Mouse (Mus musculus) neural tube, embryonic 11.5 days (tissue): ENCODE measurements around the gene Uqcrq. TPM values are rescaled to one million over a fixed set of nuclear protein-coding genes. Genes with fewer than 3 reads are reported as not detected.

Experiments used
- ATAC-seq: fragments of 200-750 bp; cut with Nextera tagmentation; 2 replicates; pipeline ENCODE4 v1.8.0; 2017; ENCODE audit warnings: moderate number of reproducible peaks, mild to moderate bottlenecking, moderate TSS enrichment, moderate library complexity; ENCODE audit not compliant: insufficient read depth, low FRiP score, low TSS enrichment
- DNase-seq: peaks from one replicate; pipeline ENCODE4 v3.0.0-alpha.2; 2015; ENCODE audit warnings: low spot score
- H3K27ac ChIP-seq: fragments of 300-500 bp; sonication (generic); 2 replicates; pipeline ENCODE4 v1.5.1; 2014; ENCODE audit warnings: low read depth, mild to moderate bottlenecking, low read length
- H3K27me3 ChIP-seq: fragments of 300-500 bp; sonication (generic); 2 replicates; pipeline ENCODE4 v1.6.1; 2014; ENCODE audit warnings: mild to moderate bottlenecking, low read length, mixed read lengths; ENCODE audit not compliant: control insufficient read depth, insufficient read depth
- H3K36me3 ChIP-seq: fragments of 300-500 bp; sonication (generic); 2 replicates; pipeline ENCODE4 v1.6.1; 2014; ENCODE audit warnings: mild to moderate bottlenecking, low read length, moderate library complexity, mixed read lengths; ENCODE audit not compliant: control insufficient read depth, insufficient read depth
- H3K4me1 ChIP-seq: fragments of 300-500 bp; sonication (generic); 2 replicates; pipeline ENCODE4 v1.6.1; 2014; ENCODE audit warnings: low read length, mixed read lengths; ENCODE audit not compliant: control insufficient read depth, insufficient read depth
- H3K4me2 ChIP-seq: fragments of 300-500 bp; sonication (generic); 2 replicates; pipeline ENCODE4 v1.6.1; 2014; ENCODE audit warnings: low read depth, mild to moderate bottlenecking, moderate library complexity
- H3K4me3 ChIP-seq: fragments of 300-500 bp; sonication (generic); 2 replicates; pipeline ENCODE4 v1.5.1; 2014; ENCODE audit warnings: low read depth, low read length
- H3K9ac ChIP-seq: fragments of 300-500 bp; sonication (generic); 2 replicates; pipeline ENCODE4 v1.6.1; 2014; ENCODE audit warnings: mild to moderate bottlenecking, low read length
- H3K9me3 ChIP-seq: fragments of 300-500 bp; sonication (generic); 2 replicates; pipeline ENCODE4 v1.6.1; 2016; ENCODE audit warnings: low read length; ENCODE audit not compliant: control insufficient read depth
- WGBS: fragments of 180-500 bp; shearing (Covaris S2); extraction: QIAGEN DNeasy Blood & Tissue Kit; methylation state at CpG from one replicate; pipeline ENCODE4 v1.1.7; 2014; 5-methylcytosine and 5-hydroxymethylcytosine counted together
- polyA plus RNA-seq: library from polyadenylated mRNA; unstranded; fragments of >200 nt; fragmentation: Nextera tagmentation; extraction: Ambion mirVana; gene quantifications from 2 replicates; pipeline ENCODE4 v1.2.1, GENCODE M21; 2014

The Uqcrq gene
- polyA plus RNA-seq, 1 experiment from 2014 or later, result 559 TPM

DNA sequence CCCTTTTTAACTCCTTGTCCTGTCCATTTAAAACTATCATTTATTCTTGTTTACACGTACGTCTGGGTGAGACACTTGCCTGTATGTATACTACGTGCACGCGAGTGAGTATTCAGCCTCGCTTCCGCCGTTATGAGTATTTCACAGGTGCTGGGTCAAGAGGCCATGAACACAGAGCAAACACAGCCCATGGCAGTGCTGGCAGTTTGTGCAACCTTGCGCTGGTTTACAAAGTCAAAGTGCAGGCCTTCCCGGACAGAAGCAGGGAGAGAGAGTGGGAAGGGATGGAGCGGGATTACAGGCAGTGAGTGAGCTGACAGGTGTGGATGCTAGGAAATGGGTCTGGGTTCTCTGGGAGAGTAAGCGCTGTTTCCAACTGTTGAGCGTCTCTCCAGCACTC, 15.6 kb upstream of the Uqcrq start:
- ATAC-seq (no peak), DNase-seq (no peak)
- Histone ChIP-seq H3K27ac (no peak overlapping the region), H3K4me1 (no peaks in the 10 kb centered on the region), H3K4me2 (no peak overlapping the region), H3K27me3 (no peaks in the 10 kb centered on the region), H3K9ac (no peak overlapping the region), H3K9me3 (no peaks in the 10 kb centered on the region), H3K4me3 (no peak overlapping the region), H3K36me3 (no peaks in the 10 kb centered on the region)
- WGBS, result 88% methylated on average over 13 of the region's 13 CpGs

DNA sequence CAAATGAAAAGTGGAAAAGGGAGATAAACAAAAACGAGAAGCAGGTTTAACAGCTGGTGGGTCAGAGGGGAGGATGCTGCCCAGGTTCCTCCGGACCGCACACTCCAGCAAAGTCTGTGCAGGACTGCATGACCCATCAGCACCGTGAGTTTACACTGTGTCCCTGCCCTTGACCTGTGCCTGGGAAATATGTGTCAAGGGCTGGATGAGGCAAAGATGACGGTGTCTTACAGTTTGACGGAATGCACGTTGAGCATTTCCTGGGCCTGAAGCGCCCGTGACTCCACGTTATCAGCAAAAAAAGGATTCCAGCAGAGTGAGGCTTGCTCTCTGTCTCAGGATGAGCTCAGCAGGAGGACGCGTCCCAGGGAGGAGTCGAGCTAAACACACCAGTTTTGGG, 14.9 kb upstream of the Uqcrq start:
- no peak overlapping the region for H3K27ac ChIP-seq
- 67% methylated on average over 13 of the region's 13 CpGs for WGBS

DNA sequence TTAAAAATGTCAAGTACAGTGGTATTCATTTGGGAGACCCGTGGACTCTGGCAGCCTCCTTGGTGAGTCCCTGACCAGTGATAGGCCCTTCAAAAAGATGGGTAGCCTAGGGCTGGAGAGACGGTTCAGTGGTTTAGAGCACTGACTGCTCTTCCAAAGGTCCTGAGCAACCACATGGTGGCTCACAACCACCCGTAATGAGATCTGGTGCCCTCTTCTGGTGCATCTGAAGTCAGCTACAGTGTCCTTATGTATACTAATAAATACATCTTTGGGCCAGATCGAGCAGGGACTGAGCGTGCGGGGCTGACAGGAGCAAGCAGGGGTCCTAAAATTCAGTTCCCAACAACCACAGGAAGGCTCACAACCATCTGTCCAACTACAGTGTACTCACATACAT, 13.2 kb upstream of the Uqcrq start:
- H3K27me3 ChIP-seq, result no peaks in the 10 kb centered on the region
- ATAC-seq (no peak), DNase-seq (no peak)
- no peaks in the 10 kb centered on the region for H3K36me3 ChIP-seq
- no peak overlapping the region for H3K4me3 ChIP-seq
- no peaks in the 10 kb centered on the region for H3K4me1 ChIP-seq
- H3K9ac ChIP-seq, result no peak overlapping the region
- no peak overlapping the region for H3K4me2 ChIP-seq
- H3K9me3 ChIP-seq, result no peaks in the 10 kb centered on the region
- no peak overlapping the region for H3K27ac ChIP-seq
- WGBS, result 41% methylated on average over 6 of the region's 6 CpGs

More for the DNA sequence above, 14.9 kb upstream of the Uqcrq start:
- H3K36me3 ChIP-seq, result no peaks in the 10 kb centered on the region
- H3K9ac ChIP-seq, result no peak overlapping the region
- H3K4me2 ChIP-seq, result no peak overlapping the region
- no peak for ATAC-seq
- no peak overlapping the region for H3K4me3 ChIP-seq
- H3K27me3 ChIP-seq, result no peaks in the 10 kb centered on the region
- no peaks in the 10 kb centered on the region for H3K4me1 ChIP-seq
- no peak for DNase-seq
- no peaks in the 10 kb centered on the region for H3K9me3 ChIP-seq

DNA sequence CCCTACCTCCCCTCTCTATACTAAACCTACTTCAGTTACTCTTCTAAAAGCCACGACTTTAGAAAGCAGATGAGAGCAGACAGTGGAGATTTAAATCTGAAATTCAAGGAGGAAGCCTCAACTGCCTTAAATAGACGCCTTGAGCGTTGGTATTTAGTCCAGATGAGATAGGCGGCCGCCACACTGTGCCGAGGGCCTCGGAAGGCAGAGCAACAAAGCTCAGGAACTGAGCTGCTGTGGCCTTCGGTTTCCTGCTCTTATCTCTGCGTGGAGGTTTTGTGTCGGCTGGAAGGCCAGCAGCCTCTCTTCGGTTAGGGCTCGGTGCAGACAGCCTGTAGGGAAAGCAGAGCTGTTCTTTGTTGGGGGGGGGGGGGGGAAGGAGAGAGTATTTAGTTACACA, 11.3 kb upstream of the Uqcrq start:
- no peak overlapping the region for H3K4me3 ChIP-seq
- H3K4me1 ChIP-seq, result no peaks in the 10 kb centered on the region
- ATAC-seq (no peak), DNase-seq (no peak)
- no peak overlapping the region for H3K27ac ChIP-seq
- 69% methylated on average over 12 of the region's 12 CpGs for WGBS
- no peaks in the 10 kb centered on the region for H3K36me3 ChIP-seq
- no peak overlapping the region for H3K9ac ChIP-seq
- no peak overlapping the region for H3K4me2 ChIP-seq
- H3K27me3 ChIP-seq, result no peaks in the 10 kb centered on the region
- no peaks in the 10 kb centered on the region for H3K9me3 ChIP-seq

DNA sequence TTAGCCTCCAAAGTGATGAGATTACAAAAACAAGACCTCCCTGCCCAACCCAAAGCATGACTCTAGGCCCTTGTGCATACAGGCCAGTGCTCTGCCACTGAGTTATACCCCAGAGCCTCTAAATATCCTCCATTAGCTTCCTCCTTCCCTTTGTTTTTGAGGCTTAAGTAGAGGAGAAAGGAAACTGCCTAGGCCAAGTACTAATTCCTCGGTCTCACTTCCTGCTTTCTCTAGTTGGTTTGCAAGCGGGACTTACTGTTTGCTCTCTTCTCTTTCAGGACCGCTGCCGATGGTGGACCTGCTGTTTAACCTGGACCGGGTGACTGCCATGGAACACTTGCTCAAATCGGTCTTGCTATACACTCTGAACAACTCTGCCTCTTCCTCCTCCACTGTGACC, 5.7 kb upstream of the Uqcrq start:
- no peak overlapping the region for H3K4me2 ChIP-seq
- H3K9ac ChIP-seq, result no peak overlapping the region
- no peak overlapping the region for H3K4me3 ChIP-seq
- no peaks in the 10 kb centered on the region for H3K4me1 ChIP-seq
- H3K9me3 ChIP-seq, result no peaks in the 10 kb centered on the region
- no peak overlapping the region for H3K27ac ChIP-seq
- DNase-seq (no peak), ATAC-seq (no peak)
- WGBS, result 89% methylated on average over 6 of the region's 6 CpGs
- H3K36me3 ChIP-seq, result no peaks in the 10 kb centered on the region
- H3K27me3 ChIP-seq, result no peaks in the 10 kb centered on the region

DNA sequence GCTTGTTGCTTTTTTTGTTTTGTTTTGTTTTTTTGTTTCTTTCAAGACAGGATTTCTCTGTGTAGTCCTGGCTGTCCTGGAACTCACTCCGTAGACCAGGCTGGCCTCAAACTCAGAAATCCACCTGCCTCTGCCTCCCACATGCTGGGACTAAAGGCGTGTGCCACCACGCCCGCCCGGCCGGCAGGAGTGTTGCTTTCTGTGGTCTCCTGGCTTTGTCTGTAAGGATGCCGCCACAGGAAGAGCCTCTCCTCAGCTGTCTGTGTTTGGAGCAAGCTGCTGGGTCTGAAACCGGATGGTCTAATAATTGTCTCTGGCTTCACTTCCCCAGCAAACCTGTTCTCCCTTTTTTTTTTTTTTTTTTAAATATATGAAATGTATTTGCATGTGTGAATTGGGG, 4.9 kb upstream of the Uqcrq start:
- Histone ChIP-seq H3K9me3 (no peaks in the 10 kb centered on the region), H3K36me3 (no peaks in the 10 kb centered on the region), H3K27ac (no peak overlapping the region), H3K4me2 (no peak overlapping the region), H3K27me3 (no peaks in the 10 kb centered on the region), H3K4me1 (no peaks in the 10 kb centered on the region), H3K9ac (no peak overlapping the region), H3K4me3 (no peak overlapping the region)
- ATAC-seq (no peak), DNase-seq (no peak)
- 82% methylated on average over 8 of the region's 8 CpGs for WGBS

DNA sequence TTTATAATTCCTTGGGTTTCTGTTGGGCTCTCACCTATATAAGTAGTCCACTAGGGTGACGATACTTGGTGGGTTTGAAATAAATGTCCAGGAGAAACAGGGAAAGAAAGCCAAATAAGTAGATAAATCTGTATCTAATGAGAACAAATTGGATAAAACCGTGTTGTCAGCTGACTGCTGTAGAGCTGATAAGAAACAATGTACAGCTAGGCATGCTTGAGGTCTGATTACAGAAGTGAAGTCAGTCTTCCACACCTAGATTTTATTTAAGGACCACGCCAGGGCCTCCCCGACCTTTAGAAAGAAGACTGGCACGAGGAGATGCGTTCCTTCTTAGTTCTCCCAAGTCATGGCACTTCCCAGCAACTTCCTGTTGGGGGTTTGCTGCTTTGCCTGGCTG, 2.4 kb upstream of the Uqcrq start:
- Histone ChIP-seq H3K9ac (no peak overlapping the region), H3K27me3 (no peaks in the 10 kb centered on the region), H3K4me3 (no peak overlapping the region), H3K27ac (no peak overlapping the region), H3K4me2 (no peak overlapping the region), H3K9me3 (no peaks in the 10 kb centered on the region), H3K36me3 (peaks cover 5% of the 10 kb centered on the region; the same call in 1 of the 2 replicates), H3K4me1 (peaks cover 8% of the 10 kb centered on the region)
- DNase-seq (no peak), ATAC-seq (no peak)
- 73% methylated on average over 6 of the region's 6 CpGs for WGBS

DNA sequence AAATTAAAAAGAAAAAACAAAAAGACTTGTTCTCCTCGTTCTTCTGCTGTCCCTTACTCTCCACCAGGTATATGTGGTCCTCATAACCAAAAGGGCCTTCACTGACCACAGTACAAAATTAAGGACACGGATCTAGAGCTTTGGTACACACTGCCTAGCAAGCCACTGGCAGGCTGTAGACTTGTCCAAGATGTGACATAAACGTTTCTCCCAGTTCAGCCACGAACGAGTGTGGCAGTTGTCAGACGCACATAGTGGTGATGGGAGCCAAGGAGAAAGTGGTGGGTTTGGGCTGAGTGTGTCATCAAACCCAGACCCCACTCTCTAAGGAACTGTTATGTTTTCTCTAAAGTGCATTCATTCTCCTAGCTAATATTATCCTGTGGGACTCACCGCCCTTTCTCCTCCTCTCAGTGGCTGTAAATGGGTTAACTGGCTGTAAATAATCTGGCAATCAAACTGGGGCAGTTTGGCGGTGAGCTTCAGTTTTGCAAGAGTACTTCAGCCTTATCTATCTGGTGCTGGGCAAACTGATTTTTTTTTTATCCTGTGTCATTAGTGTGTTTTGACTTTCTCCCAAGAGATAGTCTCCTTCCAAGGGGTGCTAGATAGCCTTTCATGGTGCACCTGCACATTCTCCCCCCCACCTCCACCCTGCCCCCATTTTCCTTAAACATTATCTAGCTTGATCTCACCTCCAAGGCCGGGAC, 871 bp upstream of the Uqcrq start:
- H3K4me1 ChIP-seq, result peaks cover 8% of the 10 kb centered on the region
- no peak for DNase-seq
- WGBS, result 18% methylated on average over 9 of the region's 9 CpGs
- peak overlapping the region; percentile 87 for H3K4me2 ChIP-seq
- peak; percentile 29; the same call in 1 of the 2 replicates for ATAC-seq
- H3K9me3 ChIP-seq, result no peaks in the 10 kb centered on the region
- H3K4me3 ChIP-seq, result peak overlapping the region; percentile 97
- peak overlapping the region; percentile 31 for H3K9ac ChIP-seq
- no peaks in the 10 kb centered on the region for H3K27me3 ChIP-seq
- no peak overlapping the region for H3K27ac ChIP-seq
- peaks cover 5% of the 10 kb centered on the region; the same call in 1 of the 2 replicates for H3K36me3 ChIP-seq

DNA sequence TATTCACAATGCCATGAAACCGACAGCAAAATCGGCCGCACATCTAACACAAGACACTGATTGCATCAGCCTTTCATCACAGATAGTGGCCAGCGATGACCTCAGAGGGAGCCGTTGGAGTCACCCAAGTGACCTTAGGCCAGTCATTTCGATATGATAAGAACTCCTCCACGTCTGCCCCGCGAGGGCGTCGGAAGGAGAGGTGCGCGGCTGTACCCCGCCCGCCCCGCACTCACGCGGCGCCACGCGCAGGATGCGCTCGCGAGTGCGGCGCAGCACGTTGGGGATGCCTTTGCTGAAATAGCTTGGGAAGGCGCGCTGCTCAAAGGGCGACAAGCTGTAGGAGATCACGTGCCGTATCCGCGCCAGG, 346 bp downstream of the Uqcrq start:
- Histone ChIP-seq H3K4me1 (peaks cover 8% of the 10 kb centered on the region), H3K9ac (peak overlapping the region; percentile 84), H3K9me3 (no peaks in the 10 kb centered on the region), H3K27me3 (no peaks in the 10 kb centered on the region), H3K4me3 (peak overlapping the region; percentile 97), H3K4me2 (peak overlapping the region; percentile 87), H3K36me3 (peaks cover 5% of the 10 kb centered on the region; the same call in 1 of the 2 replicates), H3K27ac (peak overlapping the region; percentile 56; the same call in 1 of the 2 replicates)
- WGBS, result under 1% methylated on average over 34 of the region's 34 CpGs
- no peak for DNase-seq
- peak; percentile 45 for ATAC-seq
